Mouse (Mus musculus): ENCODE measurements around the gene 2310050C09Rik.

2310050C09Rik gene

DNA sequence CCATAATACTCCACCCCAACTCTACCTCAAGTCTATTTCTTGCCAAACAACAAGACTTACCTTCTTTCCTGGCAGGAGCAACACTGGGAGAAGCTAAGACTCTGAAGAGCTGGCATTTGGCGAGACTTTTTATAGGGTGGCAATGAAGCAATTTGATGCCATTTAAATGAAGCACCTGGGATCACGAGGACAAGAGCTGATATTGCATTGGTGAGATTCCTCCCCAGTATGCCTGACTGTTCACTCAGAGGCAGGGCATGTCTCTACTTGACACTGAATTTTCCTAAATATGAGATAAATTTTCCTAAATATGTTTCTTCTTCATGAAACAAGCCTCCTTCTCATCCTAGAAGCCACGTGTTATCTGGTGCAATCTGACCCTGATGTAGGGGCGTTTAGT is at the start of gene 2310050C09Rik:
TSS of gene 2310050C09Rik (minus strand) at position 101 of the 400 bp plus-strand sequence.
- DNase-seq (ENCODE audit: low read depth, low spot score), result no peak

DNA sequence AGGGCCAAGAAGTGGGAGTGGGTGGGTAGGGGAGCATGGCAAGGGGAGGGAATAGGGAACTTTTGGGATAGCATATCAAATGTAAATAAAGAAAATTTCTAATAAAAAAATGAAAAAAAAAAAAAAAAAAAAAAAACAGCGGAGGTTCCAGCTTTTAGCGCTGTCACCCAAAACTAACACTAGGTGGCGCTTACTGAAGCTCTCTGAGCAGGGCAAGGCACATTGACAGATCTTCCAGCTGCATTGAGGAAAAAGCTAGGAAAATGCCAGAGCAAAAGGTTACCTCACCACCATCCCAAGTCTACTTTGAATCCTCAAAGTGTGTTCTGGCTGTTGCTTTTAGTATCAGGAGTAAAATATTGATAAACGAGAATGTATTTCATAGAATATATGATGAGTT is 37.6 kb upstream of the 2310050C09Rik start:
- DNase-seq (ENCODE audit: low read depth, low spot score), result no peak

DNA sequence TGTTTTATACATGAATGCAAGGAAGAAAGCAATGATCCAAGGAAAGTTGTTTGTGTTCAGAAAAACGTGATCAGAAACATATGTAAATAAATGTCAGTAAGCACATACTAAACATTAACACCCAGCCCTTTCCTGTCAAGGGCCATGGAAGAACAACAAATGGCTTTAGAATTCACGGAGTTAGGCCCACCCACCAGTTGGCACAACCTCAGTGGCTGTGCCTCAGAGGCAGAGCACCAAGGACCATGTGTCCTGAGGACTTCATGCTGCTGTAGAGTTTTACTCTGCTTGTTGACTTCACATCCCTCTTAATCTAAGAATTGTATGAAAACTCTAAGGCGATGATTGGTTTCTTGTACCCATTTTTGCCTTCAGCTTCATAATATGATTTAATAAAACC is 35.2 kb upstream of the 2310050C09Rik start:
- no peak for DNase-seq (ENCODE audit: low read depth, low spot score)

DNA sequence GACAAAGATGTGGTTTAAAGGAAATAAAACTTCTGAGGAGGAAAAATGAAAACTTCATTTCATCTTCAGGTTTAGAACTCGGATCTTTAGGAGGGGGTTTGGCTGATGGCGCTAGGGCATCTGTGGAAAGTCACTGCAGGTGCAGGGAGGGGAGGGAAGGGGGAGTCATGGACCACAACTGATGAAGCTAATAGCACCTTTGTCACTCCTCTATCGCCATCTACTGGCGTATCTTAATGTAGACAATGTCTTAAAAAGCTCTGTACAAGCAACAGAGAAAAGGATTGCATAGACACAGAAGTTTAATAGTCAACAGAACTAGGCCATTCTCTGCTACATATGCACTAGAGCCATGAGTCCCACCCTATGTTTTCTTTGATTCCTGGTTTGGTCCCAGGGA is 33.6 kb upstream of the 2310050C09Rik start:
- DNase-seq (ENCODE audit: low read depth, low spot score), result no peak

DNA sequence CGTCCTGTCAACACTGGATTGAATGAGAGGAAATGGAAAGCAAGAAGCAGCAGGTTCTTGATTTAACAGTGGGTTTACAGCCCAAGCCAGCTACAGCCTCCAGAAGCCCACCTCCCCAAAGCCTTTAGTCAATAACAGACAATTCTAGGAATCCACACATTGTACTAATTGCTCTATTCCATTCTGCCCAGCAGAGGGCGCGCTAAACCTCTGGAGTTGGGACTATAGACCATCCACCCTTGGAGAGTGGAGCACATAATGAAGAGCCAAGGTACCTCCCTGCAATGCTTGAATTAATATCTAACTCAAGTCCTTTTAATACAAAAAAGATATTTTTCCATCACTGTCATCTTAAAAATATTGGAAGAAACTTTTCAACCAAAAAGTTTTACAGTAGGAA is 33.0 kb upstream of the 2310050C09Rik start:
- peak; percentile 7 for DNase-seq (ENCODE audit: low read depth, low spot score)

DNA sequence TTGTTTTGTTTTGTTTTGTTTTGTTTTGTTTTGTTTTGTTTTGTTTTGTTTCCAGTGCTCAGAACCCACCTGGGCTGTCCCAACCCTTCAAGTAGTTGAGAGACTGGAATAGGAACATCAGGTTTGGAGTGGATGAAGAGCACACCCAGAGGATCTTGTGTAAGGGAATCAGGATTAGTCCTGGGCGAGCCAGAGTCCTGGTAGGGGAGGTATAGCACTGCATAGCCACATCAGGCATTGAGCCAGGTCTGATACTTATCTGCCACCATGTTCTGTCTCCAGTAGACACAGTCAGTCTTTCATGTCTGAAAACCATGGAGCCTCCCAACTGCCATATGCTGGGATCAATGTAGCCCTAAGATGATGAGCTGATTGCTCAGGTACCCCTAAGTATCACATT is 24.5 kb upstream of the 2310050C09Rik start:
- no peak for DNase-seq (ENCODE audit: low read depth, low spot score)

DNA sequence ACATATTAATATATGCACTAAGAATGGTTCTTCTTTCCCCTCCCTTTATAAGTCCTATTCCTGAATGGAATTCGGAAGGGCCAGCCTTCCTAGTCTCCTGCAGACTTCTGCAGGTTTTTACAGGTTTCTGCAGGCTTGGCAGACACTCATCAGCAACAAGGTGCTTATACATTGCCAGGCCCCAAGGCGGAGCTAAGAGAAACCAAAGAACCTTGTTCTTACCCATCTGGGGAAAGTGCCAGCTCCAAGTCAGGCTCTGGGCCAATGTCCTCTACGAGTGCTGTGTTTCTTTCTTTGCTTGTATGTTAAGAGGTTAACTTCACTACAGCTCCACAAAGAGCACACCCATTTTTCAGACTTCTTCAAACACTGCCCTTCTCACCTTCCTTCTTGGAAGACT is 24.0 kb upstream of the 2310050C09Rik start:
- DNase-seq (ENCODE audit: low read depth, low spot score), result no peak

DNA sequence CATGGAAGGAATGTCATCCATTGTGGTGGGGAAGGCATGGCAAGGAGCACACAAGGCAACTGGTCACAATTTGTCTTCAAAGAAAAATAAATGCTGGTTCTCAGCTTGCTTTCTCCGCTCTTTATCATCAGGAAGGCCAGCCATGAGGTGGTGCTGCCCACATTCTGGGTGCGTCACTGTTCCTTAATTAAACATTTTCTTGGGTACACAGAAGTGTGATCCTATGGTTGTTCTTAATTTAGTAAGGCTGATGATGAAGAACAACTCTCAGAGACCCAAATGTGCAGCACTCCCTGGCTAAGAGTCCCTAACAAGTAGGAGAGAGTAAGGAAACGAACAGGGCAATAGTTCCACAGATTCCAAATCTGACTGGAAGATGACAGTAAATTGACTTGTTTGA is 4.2 kb upstream of the 2310050C09Rik start:
- no peak for DNase-seq (ENCODE audit: low read depth, low spot score)

DNA sequence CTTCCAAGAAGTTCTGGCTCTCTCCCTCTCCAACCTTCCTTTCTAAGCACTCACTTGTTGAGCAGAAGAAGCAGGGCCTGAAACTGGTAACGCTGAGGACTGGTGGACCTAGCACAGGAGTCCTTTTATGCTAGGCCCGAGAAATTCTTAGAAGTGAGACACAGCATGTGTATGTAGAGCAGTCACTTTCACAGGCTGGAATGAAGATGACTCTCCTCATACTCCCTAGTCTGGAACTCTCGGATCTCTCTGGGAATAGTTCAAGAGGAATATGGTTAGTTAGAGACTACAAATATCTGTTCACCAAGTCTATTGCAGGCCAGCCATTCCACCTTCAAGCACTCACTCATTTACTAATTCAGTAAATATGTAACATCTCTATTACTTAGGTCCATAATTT is 18.8 kb downstream of the 2310050C09Rik start, which contains the start of gene Lce1l:
TSS of gene Lce1l (minus strand) at position 101 of the 400 bp plus-strand sequence.
- DNase-seq (ENCODE audit: low read depth, low spot score), result no peak

DNA sequence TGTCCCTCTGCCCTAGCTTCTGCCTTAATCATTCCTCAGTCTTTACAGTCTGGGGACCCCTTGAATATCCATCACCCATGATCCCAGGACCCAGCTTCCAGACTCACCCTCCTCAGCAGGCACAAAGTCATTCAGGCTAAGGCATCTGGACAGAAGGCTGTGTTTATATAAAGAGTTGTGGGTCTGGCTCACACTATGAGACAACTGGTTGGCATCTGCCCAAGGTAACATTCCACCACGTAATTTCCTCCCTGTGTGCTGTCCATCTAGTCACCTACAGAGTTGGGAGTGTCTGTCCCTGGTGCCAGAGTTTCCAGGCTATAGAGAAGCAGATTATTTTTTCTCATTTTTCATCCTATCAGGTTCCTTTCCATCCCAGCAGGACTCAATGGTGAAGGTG is 42.9 kb downstream of the 2310050C09Rik start, which contains the start of gene Kprp:
TSS of gene Kprp (minus strand) at position 140 of the 400 bp plus-strand sequence.
- no peak for DNase-seq (ENCODE audit: low read depth, low spot score)

DNA sequence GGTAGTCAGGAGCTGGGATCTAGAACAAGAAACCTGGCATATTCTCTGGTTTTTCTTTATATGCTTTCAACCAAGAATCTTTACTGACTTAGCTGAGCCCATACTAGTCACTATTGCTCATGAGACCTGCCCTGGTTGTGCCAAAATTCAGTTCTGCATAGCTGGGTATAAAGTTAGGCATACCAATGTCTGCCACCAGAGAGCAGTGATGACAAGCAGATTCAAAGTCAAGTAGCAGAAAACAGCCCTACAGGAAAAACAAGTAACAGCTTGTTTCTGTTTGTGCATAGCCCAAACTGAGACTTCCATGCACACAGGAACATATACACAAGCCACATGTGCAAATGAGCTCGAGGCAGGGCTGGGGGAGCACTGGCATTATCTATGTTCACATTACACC is 44.2 kb downstream of the 2310050C09Rik start:
- no peak for DNase-seq (ENCODE audit: low read depth, low spot score)

Measured in A20 (cell line).